Mouse (Mus musculus) midbrain, embryonic 11.5 days (tissue): ENCODE results near the gene Ell2. TPM values are rescaled to one million over a fixed set of nuclear protein-coding genes. Genes with fewer than 3 reads are reported as not detected.

Experiments
- ATAC-seq: fragments of 200-750 bp; cut with Nextera tagmentation; 2 replicates; pipeline ENCODE4 v1.8.0; 2017; ENCODE audit warnings: moderate TSS enrichment, moderate library complexity; ENCODE audit not compliant: low FRiP score
- DNase-seq: peaks from one replicate; pipeline ENCODE4 v3.0.0; 2015; ENCODE audit warnings: low spot score; ENCODE audit errors: missing footprints
- H3K27ac ChIP-seq: fragments of 300-500 bp; sonication (generic); 2 replicates; pipeline ENCODE4 v1.5.1; 2014; ENCODE audit warnings: low read depth, low read length
- H3K27me3 ChIP-seq: fragments of 300-500 bp; sonication (generic); 2 replicates; pipeline ENCODE4 v1.6.1; 2014; ENCODE audit warnings: mild to moderate bottlenecking, low read length, moderate library complexity, mixed read lengths; ENCODE audit not compliant: control insufficient read depth, insufficient read depth
- H3K36me3 ChIP-seq: fragments of 300-500 bp; sonication (generic); 2 replicates; pipeline ENCODE4 v1.6.1; 2014; ENCODE audit warnings: mild to moderate bottlenecking, low read length, moderate library complexity, mixed read lengths; ENCODE audit not compliant: control insufficient read depth, insufficient read depth
- H3K4me1 ChIP-seq: fragments of 300-500 bp; sonication (generic); 2 replicates; pipeline ENCODE4 v1.6.1; 2014; ENCODE audit warnings: low read length; ENCODE audit not compliant: control insufficient read depth, insufficient read depth
- H3K4me2 ChIP-seq: fragments of 300-500 bp; sonication (generic); 2 replicates; pipeline ENCODE4 v1.6.1; 2014; ENCODE audit warnings: mild to moderate bottlenecking, moderate library complexity
- H3K4me3 ChIP-seq: fragments of 300-500 bp; sonication (generic); 2 replicates; pipeline ENCODE4 v1.5.1; 2014; ENCODE audit warnings: low read depth, low read length
- H3K9ac ChIP-seq: fragments of 300-500 bp; sonication (generic); 2 replicates; pipeline ENCODE4 v1.6.1; 2014; ENCODE audit warnings: low read length
- H3K9me3 ChIP-seq: fragments of 300-500 bp; sonication (generic); 2 replicates; pipeline ENCODE4 v1.6.1; 2016; ENCODE audit warnings: low read length; ENCODE audit not compliant: control insufficient read depth
- WGBS: fragments of 180-500 bp; shearing (Covaris S2); extraction: QIAGEN DNeasy Blood & Tissue Kit; methylation state at CpG from one replicate; pipeline ENCODE4 v1.1.7; 2014; 5-methylcytosine and 5-hydroxymethylcytosine counted together
- polyA plus RNA-seq: library from polyadenylated mRNA; unstranded; fragments of >200 nt; fragmentation: Nextera tagmentation; extraction: Ambion mirVana; gene quantifications from 2 replicates; pipeline ENCODE4 v1.2.1, GENCODE M21; 2014

The Ell2 gene
- polyA plus RNA-seq, 1 experiment from 2014 or later = 5.1 TPM

- Histone ChIP-seq H3K4me3 (no peak overlapping the region), H3K4me1 (no peaks in the 10 kb centered on the region), H3K36me3 (no peaks in the 10 kb centered on the region), H3K27me3 (no peaks in the 10 kb centered on the region), H3K9ac (no peak overlapping the region), H3K27ac (no peak overlapping the region), H3K4me2 (no peak overlapping the region), H3K9me3 (no peaks in the 10 kb centered on the region)
- 82% methylated on average over 3 of the region's 3 CpGs for WGBS
- ATAC-seq = no peak
- DNase-seq = peak; percentile 66
Measured at GRCm38 (mm10) chr13:75738957-75739356, 32.4 kb downstream of the Ell2 start.

- no peak for DNase-seq
- no peak overlapping the region for H3K4me2 ChIP-seq
Measured at GRCm38 (mm10) chr13:75740018-75740417, 33.5 kb downstream of the Ell2 start.

GRCm38 (mm10) chr13:75741119-75741518 is 34.6 kb downstream of the Ell2 start:
- no peak overlapping the region for H3K4me3 ChIP-seq
- H3K9ac ChIP-seq = no peak overlapping the region
- no peak overlapping the region for H3K4me2 ChIP-seq
- WGBS = 94% methylated on average over 3 of the region's 3 CpGs
- H3K4me1 ChIP-seq = no peaks in the 10 kb centered on the region
- H3K36me3 ChIP-seq = no peaks in the 10 kb centered on the region
- no peak for ATAC-seq
- H3K9me3 ChIP-seq = no peaks in the 10 kb centered on the region
- H3K27me3 ChIP-seq = no peaks in the 10 kb centered on the region
- no peak for DNase-seq
- no peak overlapping the region for H3K27ac ChIP-seq

More at GRCm38 (mm10) chr13:75740018-75740417, 33.5 kb downstream of the Ell2 start:
- WGBS = 90% methylated on average over 3 of the region's 3 CpGs
- Histone ChIP-seq H3K27me3 (no peaks in the 10 kb centered on the region), H3K9ac (no peak overlapping the region), H3K36me3 (no peaks in the 10 kb centered on the region), H3K4me1 (no peaks in the 10 kb centered on the region), H3K4me3 (no peak overlapping the region), H3K27ac (no peak overlapping the region), H3K9me3 (no peaks in the 10 kb centered on the region)
- no peak for ATAC-seq

GRCm38 (mm10) chr13:75741736-75742729 is 35.5 kb downstream of the Ell2 start:
- Histone ChIP-seq H3K36me3 (no peaks in the 10 kb centered on the region), H3K9ac (no peak overlapping the region), H3K27me3 (no peaks in the 10 kb centered on the region), H3K4me1 (no peaks in the 10 kb centered on the region), H3K27ac (no peak overlapping the region), H3K4me2 (no peak overlapping the region), H3K9me3 (no peaks in the 10 kb centered on the region), H3K4me3 (no peak overlapping the region)
- no peak for ATAC-seq
- WGBS = 91% methylated on average over 12 of the region's 12 CpGs
- no peak for DNase-seq

- Histone ChIP-seq H3K27me3 (no peaks in the 10 kb centered on the region), H3K9me3 (no peaks in the 10 kb centered on the region), H3K36me3 (no peaks in the 10 kb centered on the region), H3K4me2 (no peak overlapping the region), H3K4me3 (no peak overlapping the region), H3K27ac (no peak overlapping the region), H3K4me1 (no peaks in the 10 kb centered on the region), H3K9ac (no peak overlapping the region)
- ATAC-seq (no peak), DNase-seq (no peak)
- 92% methylated on average over 3 of the region's 3 CpGs for WGBS
Measured at GRCm38 (mm10) chr13:75742970-75743369, 36.4 kb downstream of the Ell2 start.

- H3K27ac ChIP-seq = no peak overlapping the region
- no peak for DNase-seq
Measured at GRCm38 (mm10) chr13:75744065-75744464, 37.5 kb downstream of the Ell2 start.

GRCm38 (mm10) chr13:75745328-75745727 is 38.8 kb downstream of the Ell2 start:
- Histone ChIP-seq H3K27me3 (no peaks in the 10 kb centered on the region), H3K9ac (no peak overlapping the region)

More at GRCm38 (mm10) chr13:75744065-75744464, 37.5 kb downstream of the Ell2 start:
- 94% methylated on average over 4 of the region's 4 CpGs for WGBS
- Histone ChIP-seq H3K4me3 (no peak overlapping the region), H3K9ac (no peak overlapping the region), H3K9me3 (no peaks in the 10 kb centered on the region), H3K27me3 (no peaks in the 10 kb centered on the region), H3K36me3 (no peaks in the 10 kb centered on the region; the same call in 1 of the 2 replicates), H3K4me2 (no peak overlapping the region), H3K4me1 (no peaks in the 10 kb centered on the region)
- no peak for ATAC-seq

GRCm38 (mm10) chr13:75747265-75747664 is 40.7 kb downstream of the Ell2 start:
- 93% methylated on average over 3 of the region's 3 CpGs for WGBS
- DNase-seq = no peak

More at GRCm38 (mm10) chr13:75745328-75745727, 38.8 kb downstream of the Ell2 start:
- no peak overlapping the region for H3K4me2 ChIP-seq
- no peaks in the 10 kb centered on the region for H3K4me1 ChIP-seq
- H3K27ac ChIP-seq = no peak overlapping the region
- ATAC-seq (no peak), DNase-seq (no peak)
- H3K9me3 ChIP-seq = no peaks in the 10 kb centered on the region
- no peak overlapping the region for H3K4me3 ChIP-seq
- H3K36me3 ChIP-seq = no peaks in the 10 kb centered on the region; the same call in 1 of the 2 replicates

GRCm38 (mm10) chr13:75748685-75749084 is 42.1 kb downstream of the Ell2 start:
- DNase-seq (no peak), ATAC-seq (no peak)
- WGBS = 93% methylated on average over 7 of the region's 7 CpGs
- no peak overlapping the region for H3K4me3 ChIP-seq
- H3K4me2 ChIP-seq = no peak overlapping the region
- no peaks in the 10 kb centered on the region for H3K27me3 ChIP-seq
- no peak overlapping the region for H3K9ac ChIP-seq
- H3K4me1 ChIP-seq = no peaks in the 10 kb centered on the region
- H3K9me3 ChIP-seq = no peaks in the 10 kb centered on the region
- H3K27ac ChIP-seq = no peak overlapping the region
- no peaks in the 10 kb centered on the region; the same call in 1 of the 2 replicates for H3K36me3 ChIP-seq

More at GRCm38 (mm10) chr13:75747265-75747664, 40.7 kb downstream of the Ell2 start:
- Histone ChIP-seq H3K36me3 (no peaks in the 10 kb centered on the region; the same call in 1 of the 2 replicates), H3K4me3 (no peak overlapping the region), H3K4me1 (no peaks in the 10 kb centered on the region), H3K9ac (no peak overlapping the region), H3K27me3 (no peaks in the 10 kb centered on the region), H3K9me3 (no peaks in the 10 kb centered on the region), H3K4me2 (no peak overlapping the region), H3K27ac (no peak overlapping the region)
- ATAC-seq = no peak
